Mouse (Mus musculus): ENCODE measurements around the gene Npas2. TPM values are rescaled to one million over a fixed set of nuclear protein-coding genes. Genes with fewer than 3 reads are reported as not detected.

Gene Npas2
- total RNA-seq, 2 experiments from 2014 or later = 0.32 to 5.8 TPM

DNA sequence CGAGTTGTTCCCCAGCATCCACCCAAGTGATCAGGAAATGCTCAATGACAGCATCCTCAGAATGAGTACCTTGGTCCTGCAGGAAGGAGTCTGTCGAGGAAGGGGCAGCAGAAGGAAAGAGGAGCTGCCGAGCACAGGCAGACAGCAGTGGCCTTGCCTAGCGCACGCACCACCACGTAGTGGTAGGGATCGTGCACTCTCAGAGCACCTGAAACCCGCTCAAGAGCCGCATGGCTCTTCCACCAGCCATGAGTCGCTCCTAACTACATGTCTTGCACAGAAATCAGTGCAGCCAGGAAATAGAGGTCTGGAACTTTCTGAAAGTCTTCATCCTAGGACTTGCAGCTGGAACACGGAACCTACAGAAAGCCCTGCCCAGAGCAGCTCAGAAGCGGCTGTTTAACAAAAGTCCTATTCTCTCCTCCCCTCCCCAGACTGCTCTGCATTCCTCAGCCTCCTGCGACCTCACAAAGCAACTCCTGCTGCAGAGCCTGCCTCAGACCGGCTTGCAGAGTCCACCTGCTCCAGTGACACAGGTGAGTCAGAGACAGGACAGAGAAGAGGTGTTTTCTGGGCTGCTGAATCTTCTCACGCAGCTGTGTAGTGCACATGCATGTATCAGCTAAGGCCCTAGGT is 142.1 kb downstream of the Npas2 start:
- DNase-seq = no peak

GRCm38 (mm10) chr1:39336788-39337187 is 143.3 kb downstream of the Npas2 start:
- no peak for DNase-seq

- DNase-seq = no peak
These were observed 145.3 kb downstream of the Npas2 start for GRCm38 (mm10) chr1:39338831-39339230.

DNA sequence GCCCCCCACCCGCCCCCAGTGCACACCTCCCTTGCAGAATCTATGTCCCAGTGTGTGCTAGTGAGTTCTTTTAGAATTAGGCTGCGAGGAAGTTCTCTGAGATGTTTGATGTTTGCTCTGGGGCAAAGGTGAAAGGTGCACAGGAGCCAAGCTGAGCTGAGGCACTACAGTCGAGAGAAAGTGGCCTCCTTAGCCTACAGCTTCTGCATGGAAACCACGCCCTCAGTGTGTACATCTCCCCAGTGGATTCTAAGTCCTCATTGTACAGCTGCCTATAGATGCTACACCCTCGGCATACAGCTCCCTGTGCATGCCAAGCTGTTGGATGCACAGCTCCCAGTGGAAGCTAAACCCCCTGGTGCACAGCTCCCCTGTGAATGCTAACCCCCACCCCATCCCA is 145.9 kb downstream of the Npas2 start:
- DNase-seq = no peak

- no peak for DNase-seq
These were observed 146.6 kb downstream of the Npas2 start for GRCm38 (mm10) chr1:39340156-39340555.

DNA sequence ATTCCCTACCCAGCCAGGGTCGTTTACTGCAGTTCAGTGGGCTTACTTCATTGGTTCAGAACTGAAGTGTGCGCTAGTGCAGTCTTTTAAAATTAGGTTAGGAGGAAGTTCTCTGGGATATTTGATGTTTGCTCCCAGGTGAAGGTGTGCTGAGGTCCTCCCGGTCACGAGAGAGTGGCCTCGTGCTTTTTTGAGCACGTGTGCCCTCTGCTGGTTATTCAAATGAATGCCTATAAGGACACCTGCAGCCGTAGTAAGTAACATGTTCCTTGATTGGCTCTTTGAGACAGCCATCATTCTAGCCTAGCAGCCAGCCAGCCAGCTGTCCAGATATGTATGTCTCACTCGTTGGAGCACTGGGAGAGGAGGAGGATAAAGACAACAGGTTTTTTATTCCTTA is 147.1 kb downstream of the Npas2 start:
- peak; percentile 23 for DNase-seq

- DNase-seq = peak; percentile 28
These were observed 148.3 kb downstream of the Npas2 start for GRCm38 (mm10) chr1:39341807-39342206.

DNA sequence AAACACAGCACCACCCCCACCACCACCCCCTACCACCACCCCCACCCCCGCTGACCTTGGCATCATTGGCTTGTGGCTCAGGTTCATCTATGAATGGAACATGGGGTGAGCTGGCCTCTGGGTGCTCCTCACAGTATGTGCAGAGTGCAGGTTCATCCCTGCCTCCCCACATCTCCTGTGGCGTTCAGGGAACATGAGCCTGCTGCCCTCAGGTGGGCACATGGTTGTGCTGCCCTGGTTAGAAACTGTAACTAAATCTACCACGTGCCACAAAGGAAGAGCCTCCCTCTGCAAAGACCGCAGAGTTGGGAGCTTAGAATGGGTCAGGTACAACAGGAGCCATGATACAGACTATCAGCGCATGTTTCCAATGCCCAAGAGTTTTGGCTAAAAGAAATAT is 149.7 kb downstream of the Npas2 start:
- no peak for DNase-seq

GRCm38 (mm10) chr1:39344981-39345600 is 151.6 kb downstream of the Npas2 start:
- DNase-seq = no peak

DNA sequence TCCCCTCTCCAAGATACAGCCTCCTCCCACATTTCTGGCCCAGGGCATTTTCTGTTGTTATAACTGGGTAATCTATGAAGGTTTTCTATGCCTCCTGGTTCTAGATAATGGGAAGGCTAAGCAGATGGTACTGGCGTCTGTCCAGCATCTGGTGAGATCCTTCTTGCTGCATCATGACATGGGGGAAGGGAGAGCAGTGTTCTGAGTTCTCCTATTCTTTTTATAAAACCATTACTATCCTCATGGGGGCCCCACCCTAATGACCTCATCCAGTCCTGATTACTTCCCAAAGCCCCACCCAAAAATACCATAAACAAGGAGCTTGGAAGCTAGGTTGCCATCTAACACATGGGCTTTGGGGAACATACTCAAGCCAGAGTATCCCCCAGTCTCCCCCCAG is 155.5 kb downstream of the Npas2 start:
- no peak for DNase-seq

- DNase-seq = no peak
These were observed 155.9 kb downstream of the Npas2 start for GRCm38 (mm10) chr1:39349427-39349826.

DNA sequence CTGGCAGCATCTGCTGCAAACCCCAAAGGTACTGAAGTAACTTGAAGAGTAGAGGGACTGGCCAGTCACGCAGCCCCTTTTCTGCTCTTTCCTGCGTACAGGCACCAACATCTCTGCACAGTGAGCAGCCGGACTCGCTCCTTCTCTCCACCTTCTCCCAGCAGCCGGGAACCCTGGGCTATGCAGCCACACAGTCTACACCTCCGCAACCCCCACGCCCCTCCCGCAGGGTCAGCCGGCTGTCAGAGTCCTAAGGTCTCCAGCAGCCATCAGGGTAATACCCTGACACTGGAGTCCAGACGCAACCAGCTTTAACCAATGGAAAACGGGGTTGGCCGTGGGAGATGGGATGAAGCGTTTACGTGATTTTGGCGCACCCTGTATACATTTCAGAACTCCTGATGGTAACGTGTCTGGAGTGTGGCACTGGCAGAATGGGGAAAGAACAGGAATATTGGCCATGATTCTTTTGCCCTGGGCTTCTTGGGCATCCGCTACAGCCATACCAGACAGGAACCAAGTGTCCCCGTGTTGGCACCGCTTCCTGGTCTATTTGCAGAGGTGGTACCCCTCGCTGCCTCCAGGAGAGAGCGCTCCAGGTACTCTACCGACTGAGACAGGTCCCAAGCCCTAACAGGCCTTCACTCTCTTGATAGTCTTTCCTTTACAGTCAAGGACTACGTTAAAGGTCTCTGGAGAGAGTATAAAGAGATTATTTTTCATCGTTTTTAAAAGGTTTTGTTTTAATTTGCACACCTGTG is 168.4 kb downstream of the Npas2 start:
- DNase-seq = no peak

DNA sequence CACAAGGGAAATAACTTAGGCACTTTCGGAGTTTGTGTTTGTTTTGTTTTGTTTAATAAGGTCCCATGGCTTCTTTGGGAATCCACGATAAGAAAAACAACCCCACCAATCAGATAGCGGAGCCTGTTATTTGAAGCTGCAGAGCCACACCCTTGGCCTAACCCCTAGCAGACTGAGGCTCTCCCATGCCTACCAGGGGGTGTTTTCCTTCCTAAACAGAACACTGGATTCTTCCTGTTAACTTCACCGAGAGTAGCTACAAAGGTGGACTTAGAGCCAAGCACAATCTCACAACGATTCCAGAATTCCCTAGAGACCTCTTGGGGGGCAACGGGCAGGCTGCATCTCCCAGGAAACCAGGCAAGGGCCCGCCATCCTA is 169.0 kb downstream of the Npas2 start:
- no peak for DNase-seq

GRCm38 (mm10) chr1:39365562-39365961 is 172.0 kb downstream of the Npas2 start:
- no peak for DNase-seq

- DNase-seq = no peak
These were observed 173.5 kb downstream of the Npas2 start for GRCm38 (mm10) chr1:39367045-39367444.

GRCm38 (mm10) chr1:39367601-39368266 is 174.2 kb downstream of the Npas2 start, which contains the start of gene Rpl31:
Gene Rpl31, plus strand, starts transcription at chr1:39367842.
- peak; percentile 98 for DNase-seq

DNA sequence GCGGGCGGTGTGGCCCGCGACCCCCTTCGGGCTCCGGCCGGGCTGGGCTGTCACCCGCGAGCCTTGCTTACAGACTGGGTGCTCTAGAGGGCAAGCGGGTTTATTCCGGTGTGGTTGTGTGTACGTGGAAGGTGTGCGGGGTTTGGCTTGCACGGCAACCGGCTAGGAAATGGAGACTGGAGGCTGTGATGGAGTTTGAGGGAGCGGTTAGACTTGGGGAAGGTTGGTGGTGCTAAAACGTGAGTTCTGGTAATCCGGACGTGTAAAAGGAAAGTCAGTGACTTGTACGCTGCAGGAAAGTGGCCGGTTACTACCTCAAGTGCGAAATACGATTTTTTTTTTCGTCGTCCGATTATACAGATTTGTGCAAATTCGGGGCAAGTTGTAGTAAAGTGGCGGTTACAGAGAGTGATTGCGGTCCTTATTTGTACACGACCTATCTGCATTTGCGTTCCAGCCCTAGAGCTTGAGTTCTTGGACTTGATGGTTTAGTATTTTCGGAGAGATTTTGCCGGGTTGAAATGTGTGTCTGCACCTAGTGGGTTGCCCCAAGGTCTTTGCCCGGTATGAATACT is 174.8 kb downstream of the Npas2 start:
- no peak for DNase-seq

DNA sequence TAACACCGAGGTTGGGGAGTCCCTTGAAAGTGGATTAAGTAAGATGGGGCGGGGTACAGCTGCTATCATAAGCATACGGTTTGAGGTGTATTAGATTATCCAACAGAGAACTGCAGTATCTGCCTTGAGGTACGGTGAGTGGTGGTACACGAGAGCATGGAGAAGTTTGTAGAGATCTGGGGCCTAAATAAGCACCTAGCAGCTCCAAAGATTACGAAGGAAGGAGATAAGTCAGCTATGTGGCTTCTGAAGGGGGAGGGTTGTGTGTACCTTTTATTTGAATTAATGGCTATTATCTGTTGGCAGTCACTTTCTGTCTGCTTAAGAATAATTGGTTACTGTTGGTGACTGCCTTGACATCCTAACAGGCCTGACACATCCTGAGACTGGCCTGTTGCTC is 176.9 kb downstream of the Npas2 start:
- DNase-seq = no peak

- no peak for DNase-seq
These were observed 178.8 kb downstream of the Npas2 start for GRCm38 (mm10) chr1:39372220-39372843.

GRCm38 (mm10) chr1:39373378-39373777 is 179.8 kb downstream of the Npas2 start:
- DNase-seq = no peak

- no peak for DNase-seq
These were observed 180.8 kb downstream of the Npas2 start for GRCm38 (mm10) chr1:39374231-39374809.

- no peak for DNase-seq
These were observed 182.6 kb downstream of the Npas2 start for GRCm38 (mm10) chr1:39376121-39376520.
